Mouse (Mus musculus): Measurements from ENCODE around the gene Itgb5.

Gene Itgb5

GRCm38 (mm10) chr16:33914997-33915396, 85.5 kb downstream of the Itgb5 start:
- no peak for DNase-seq (ENCODE audit: low spot score)

GRCm38 (mm10) chr16:33916473-33917251, 87.2 kb downstream of the Itgb5 start:
- DNase-seq (ENCODE audit: low spot score): no peak

- no peak for DNase-seq (ENCODE audit: low spot score)
Observed at GRCm38 (mm10) chr16:33917390-33917789, 87.9 kb downstream of the Itgb5 start.

DNA sequence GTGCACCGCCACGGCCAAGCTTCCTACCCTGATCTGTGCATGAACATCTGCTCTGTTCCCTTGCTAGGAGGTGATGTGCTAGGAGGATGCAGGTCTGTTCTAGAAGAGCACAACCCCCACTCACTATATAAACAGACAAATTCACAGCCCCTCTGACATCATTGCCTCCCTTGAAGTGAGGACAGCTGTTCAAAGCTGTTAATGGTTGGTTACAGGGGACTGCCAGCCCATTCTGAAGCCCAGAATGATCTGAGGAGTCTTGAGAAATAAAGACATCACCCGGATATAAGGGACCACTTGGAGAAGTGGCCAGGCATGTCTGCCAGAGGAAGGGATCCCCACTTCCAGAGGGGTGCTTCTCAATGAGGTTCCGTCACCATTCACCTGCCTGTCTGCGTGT, 88.5 kb downstream of the Itgb5 start:
- DNase-seq (ENCODE audit: low spot score): no peak

GRCm38 (mm10) chr16:33921514-33921913, 92.0 kb downstream of the Itgb5 start:
- DNase-seq (ENCODE audit: low spot score): no peak

DNA sequence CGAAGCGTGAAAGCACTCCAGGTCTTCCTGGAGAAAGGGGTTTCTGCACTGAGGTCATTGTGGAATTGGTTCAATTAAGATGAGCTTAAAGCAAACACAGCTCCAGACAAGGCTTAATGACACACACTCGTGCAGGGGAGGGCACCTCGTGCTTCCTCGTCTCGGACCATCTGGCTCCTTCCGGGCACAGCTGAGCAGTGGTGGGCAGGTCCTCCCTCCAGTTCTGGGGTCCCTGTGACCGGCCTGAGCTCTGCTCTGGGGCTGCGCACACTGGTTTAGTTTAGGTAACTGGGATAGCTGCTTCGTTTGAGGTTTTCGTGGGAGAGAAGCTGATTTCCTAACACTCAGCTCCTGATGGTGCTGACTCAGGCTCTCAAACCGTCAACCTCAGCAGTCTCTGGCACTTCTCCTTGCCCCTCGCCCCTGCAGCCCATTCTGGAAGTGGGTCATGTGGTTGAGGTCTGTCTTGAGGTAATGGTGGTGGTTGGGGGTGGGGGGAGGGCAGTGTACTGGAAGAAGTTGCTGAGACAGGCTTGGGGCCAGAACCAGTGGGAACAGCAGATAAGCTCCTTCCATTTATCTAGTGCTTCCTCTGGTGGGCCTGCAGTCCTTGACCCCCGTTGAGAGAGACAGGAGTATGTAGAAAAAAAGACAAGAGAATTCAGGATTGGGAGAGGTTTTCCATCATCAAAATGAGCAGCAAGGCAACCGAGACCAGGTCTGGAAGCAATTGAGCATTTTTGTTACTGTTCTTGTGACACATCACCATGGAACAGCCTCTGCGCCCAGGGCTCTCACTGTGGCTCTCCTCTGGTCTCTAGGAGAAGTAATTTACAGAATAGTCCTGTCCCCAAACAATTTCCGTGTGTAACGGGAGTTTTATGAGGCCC, 92.9 kb downstream of the Itgb5 start:
- DNase-seq (ENCODE audit: low spot score): no peak

- no peak for DNase-seq (ENCODE audit: low spot score)
Observed at GRCm38 (mm10) chr16:33923001-33923316, 93.5 kb downstream of the Itgb5 start.

DNA sequence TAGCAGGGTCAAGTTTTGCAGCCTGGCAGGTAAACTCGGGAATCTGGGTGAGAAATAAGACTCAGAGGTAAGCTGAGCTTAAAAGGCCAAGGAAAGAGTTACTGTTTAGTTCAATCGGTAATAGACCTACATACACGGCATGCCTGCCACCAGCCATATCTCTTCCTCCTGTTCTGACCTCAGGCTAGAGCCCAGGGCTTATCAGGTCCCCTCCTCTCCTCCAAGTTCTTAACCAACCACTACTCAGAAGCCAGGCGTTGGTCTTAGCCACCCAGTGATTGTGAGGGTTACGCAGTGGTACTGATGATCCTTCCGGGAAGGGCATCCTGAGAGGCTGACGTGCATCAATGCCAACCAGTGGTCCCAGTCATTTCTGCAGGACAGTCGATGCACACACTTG, 94.3 kb downstream of the Itgb5 start:
- DNase-seq (ENCODE audit: low spot score): no peak

DNA sequence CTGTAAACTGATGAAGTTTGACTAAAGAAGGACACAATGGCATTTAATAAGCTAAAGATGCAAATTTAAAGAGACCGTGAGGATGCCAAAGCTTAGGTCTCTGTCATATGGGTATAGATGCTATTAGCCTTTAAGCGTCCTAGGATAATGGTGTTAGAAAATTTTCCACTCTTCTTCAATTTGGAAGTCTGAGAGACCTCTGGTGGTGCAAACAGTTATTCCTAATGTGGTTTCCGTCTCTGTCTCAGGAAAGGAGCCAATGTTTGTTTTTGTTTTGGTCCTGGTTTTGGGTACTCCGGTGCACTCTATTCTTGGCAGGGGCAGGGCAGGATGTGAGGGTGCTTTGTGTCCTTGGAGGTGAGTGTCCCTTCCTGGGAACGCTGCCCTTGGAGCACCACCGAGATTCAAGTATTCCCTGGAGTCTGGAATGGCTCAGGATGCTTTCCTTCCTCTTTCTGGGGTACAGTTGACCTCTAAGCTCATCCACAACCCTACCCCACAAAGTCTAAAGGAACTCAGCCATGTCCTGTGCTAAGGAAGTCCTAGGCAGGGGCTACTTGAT, 97.9 kb downstream of the Itgb5 start:
- no peak for DNase-seq (ENCODE audit: low spot score)

GRCm38 (mm10) chr16:33928788-33929462, 99.5 kb downstream of the Itgb5 start:
- no peak for DNase-seq (ENCODE audit: low spot score)

GRCm38 (mm10) chr16:33930785-33931184, 101.3 kb downstream of the Itgb5 start:
- no peak for DNase-seq (ENCODE audit: low spot score)

GRCm38 (mm10) chr16:33931682-33932081, 102.2 kb downstream of the Itgb5 start:
- no peak for DNase-seq (ENCODE audit: low spot score)

GRCm38 (mm10) chr16:33932126-33932525, 102.7 kb downstream of the Itgb5 start:
- DNase-seq (ENCODE audit: low spot score): no peak

DNA sequence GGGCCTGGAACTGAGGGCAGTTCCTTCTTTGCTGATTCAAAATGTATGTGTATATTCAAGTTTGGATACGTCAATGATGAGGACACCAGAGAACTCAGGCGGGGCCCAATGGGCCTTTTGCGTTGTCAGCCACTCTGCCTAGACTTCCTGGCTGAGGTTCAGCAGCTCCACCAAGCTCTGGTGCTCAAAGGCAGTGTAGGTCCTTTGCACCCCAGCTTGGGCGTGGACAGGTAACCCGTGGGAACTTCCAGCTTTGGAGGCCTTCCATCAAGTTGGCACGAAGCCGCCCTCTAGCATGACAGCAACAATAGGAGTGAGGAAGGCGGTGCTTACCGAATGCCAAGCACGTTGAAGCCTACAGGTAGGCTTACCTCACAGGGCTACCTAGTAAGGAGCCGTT, 103.9 kb downstream of the Itgb5 start:
- DNase-seq (ENCODE audit: low spot score): no peak

DNA sequence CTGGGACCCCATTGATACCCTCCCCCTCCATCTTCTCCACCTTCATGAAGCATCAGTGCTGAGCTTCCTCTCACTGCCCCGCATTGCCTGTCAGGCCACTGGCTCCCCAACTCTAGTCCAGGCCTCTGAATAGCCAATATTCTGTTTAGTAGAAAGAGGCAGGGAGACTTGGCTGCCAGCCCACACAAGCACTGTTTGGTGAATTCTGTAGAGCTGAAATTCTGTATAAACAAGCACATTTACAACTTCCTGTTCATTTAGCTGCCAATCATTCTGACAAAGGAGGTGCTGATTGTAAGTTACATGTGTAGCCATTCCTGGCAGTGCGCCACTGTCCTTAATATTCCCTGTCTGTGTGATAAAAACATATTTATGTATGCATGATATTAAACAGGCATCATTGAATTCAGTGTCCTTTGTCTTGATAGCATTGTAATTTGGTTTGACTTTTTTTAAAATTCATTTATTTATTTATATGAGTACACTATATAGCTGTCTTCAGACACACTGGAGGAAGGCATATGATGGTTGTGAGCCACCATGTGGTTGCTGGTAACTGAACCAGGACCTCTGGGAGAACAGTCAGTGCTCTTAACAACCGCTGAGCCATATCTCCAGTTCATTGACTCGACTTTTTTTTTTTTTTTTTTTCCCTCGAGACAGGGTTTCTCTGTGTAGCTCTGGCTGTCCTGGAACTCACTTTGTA, 105.4 kb downstream of the Itgb5 start:
- DNase-seq (ENCODE audit: low spot score): no peak

DNA sequence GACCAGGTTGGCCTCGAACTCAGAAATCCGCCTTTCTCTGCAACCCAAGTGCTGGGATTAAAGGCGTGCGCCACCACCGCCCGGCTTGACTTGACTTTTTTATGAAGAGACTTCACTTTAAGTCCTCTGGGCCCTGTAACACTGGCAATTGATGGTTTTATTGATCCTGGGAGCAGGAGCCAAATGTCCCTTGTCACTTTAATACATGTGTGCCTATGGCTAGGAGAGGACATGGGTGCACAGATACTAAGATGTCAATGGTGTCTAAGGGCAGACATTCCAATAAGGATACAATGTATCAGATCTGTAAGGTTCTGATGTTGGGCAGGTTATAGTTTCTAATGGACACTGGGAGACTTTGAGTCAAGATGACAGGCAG, 105.9 kb downstream of the Itgb5 start:
- DNase-seq (ENCODE audit: low spot score): no peak

DNA sequence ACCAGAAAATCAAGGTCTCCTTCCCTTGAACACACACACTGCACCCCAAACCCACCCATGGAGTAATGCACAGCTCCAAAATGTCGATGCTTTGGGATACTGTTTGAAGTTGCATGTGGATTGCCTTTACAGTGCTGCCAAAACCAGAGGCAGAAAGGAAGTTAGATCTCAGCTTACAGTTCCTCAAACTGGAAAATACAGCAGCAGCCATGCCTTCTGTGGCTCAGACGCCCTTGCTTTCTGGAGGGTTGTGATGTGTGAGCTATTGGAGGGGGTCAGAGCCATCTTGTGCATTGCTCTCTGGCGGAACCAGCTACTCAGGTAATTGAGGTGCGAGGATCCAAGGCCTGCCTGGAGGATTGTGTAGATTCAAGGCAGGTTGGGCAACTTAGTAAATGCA, 107.4 kb downstream of the Itgb5 start:
- DNase-seq (ENCODE audit: low spot score): no peak

- no peak for DNase-seq (ENCODE audit: low spot score)
Observed at GRCm38 (mm10) chr16:33937567-33937966, 108.1 kb downstream of the Itgb5 start.

GRCm38 (mm10) chr16:33938311-33939132, 109.1 kb downstream of the Itgb5 start:
- DNase-seq (ENCODE audit: low spot score): no peak

DNA sequence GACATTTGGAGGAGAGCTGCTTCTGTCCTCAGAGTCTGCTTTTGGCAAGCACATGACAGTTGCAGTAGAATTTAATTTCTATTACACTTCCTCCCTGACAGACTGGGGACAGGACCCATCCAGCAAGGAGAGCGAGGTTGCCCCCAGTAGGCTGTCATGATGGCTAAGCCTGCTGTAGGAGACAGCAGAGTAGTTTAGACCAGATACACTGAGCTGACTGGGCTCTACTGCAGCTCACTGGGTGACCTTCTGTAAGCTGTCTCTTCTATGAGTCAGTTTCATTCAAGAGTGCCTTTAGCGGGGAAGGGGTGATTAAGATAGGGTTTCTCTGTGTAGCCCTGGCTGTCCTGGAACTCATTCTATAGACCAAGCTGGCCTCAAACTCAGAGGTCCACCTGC, 109.7 kb downstream of the Itgb5 start:
- DNase-seq (ENCODE audit: low spot score): no peak

GRCm38 (mm10) chr16:33939636-33940035, 110.2 kb downstream of the Itgb5 start:
- DNase-seq (ENCODE audit: low spot score): no peak
